Mouse (Mus musculus) ovary, postnatal 10 days (tissue): ENCODE measurements around the gene Ckb.
"Not testable (repeated sequence)": the region's sequence is repeated elsewhere in the genome, so short reads cannot be mapped to it uniquely, and the experiment has no call there.

Experiments used
- DNase-seq: peaks from one replicate; pipeline ENCODE4 v3.0.0; 2022; ENCODE audit warnings: low spot score

Gene Ckb

DNA sequence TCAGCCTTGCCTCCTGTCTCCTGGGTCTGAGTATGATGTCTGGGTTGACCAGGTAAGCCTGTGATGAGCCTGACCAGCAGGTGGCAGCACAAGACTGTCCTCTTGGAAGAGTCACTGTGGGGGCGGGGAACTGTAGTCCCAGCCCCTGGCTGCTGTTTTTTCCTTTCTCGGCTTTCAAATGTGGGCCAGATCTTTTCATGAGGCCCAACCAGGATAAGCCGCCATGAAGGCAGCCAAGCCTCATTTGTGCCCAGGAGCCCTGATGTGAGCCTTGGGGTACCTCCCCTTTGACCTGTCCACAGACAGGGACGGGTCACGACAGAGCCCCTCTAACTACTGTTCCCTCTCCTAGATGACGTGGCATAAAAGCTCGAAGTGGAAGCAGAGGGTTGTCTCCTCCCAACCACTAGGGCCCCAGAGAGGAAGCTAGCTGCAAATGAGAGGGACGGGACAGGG, 3.7 kb downstream of the Ckb start:
- DNase-seq: peak; percentile 97

DNA sequence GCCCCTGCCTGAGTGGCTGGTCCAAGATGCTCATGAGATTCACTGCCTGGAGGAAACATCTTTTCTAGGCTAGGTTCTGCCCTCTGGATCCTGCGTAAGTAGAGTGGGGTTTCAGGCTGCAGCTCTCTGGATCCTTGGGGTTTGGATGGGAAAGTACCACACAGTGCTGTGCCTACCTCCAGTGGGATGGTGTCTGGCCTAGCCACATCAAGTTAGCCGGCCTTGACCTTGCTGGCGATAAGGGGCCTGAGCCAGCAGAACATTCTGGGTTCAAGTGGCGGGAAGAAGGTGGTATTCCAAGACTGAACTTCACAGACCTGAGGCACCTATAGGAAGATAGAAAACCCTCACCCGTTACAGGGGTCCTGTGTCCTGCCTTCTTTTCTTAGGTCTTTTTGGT, 4.7 kb downstream of the Ckb start:
- no peak for DNase-seq

DNA sequence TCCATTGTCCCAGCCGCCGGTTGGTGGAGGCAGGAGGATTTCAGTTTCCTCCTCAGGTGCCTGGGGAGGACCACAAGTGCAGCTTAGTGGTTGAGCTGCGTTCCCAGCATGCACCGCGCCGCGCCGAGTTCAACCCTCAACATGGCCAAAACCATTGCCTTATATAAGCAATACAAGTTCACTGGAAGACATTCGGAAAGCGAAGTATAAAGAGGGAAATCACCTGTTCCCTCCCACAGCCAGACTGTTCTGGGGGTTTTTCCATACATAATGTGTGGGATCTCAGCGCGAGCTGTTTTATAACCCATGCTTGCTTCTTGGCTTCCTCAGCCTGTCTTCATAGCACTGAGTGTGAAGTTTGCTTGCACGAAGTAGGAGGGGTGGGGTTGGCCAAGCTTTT, 5.8 kb downstream of the Ckb start:
- no peak for DNase-seq

DNA sequence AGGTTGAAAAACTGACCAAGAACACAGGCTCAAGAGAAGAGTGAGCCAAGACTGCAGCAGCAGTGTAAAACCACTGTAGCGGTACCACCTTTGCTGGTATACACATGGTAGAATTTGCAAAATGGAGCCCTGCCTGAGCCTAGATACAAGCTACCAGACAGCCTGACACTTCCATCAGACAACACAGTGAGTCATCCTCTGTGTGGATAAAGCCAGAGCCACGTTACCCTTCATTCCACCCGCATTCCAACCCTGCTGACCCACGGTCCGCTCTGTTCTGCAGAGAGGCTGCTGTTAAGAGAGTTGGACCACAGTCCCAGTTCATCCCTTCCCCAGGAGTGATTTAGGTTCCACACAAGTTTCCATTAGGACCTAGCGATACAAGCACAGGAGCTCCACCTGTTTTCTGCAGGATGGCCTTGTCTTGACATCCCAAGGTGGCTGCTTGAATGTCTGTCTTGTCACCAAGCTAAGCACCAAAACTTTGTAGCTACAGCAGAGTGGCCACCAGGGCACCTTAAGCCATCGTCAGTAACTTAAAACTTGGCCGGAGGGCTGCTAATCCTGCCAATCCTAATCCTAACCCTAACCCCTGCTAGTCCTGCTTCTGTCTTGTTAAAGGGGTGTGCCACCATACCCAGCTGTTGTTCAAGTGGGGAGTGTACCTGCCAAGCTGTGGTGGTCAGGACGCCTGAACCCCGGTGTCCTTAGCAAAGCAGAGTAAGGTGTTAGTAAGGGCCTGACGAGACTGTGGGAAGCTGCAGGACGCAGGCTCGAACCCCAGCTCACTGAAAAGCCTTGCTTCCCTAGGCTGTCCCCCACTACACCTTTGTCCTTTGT, 6.9 kb downstream of the Ckb start:
- no peak for DNase-seq

DNA sequence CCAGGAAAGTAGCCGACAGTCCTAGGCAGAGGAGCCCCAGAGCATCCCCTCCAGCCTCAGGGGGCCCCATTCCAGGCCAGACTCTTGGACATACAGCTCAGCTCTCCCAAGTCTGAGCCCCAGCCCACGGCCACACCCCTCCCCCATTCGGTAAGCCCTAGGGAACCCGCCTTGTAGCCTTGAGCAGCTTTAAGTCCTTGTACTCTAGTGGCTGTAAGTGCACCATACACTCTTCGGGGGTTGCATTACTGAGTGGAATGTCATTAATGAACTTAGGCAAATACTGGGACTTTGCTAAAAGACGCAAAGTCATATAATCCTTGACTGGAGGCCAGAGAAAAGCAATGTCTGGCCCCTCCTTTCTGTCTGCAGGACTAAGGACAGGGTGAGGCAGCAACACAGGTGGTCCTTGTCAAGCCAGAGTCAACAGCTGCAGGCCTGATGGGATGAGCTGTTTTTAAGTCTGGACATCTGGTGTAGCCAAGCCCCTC, 7.9 kb downstream of the Ckb start:
- DNase-seq: no peak

DNA sequence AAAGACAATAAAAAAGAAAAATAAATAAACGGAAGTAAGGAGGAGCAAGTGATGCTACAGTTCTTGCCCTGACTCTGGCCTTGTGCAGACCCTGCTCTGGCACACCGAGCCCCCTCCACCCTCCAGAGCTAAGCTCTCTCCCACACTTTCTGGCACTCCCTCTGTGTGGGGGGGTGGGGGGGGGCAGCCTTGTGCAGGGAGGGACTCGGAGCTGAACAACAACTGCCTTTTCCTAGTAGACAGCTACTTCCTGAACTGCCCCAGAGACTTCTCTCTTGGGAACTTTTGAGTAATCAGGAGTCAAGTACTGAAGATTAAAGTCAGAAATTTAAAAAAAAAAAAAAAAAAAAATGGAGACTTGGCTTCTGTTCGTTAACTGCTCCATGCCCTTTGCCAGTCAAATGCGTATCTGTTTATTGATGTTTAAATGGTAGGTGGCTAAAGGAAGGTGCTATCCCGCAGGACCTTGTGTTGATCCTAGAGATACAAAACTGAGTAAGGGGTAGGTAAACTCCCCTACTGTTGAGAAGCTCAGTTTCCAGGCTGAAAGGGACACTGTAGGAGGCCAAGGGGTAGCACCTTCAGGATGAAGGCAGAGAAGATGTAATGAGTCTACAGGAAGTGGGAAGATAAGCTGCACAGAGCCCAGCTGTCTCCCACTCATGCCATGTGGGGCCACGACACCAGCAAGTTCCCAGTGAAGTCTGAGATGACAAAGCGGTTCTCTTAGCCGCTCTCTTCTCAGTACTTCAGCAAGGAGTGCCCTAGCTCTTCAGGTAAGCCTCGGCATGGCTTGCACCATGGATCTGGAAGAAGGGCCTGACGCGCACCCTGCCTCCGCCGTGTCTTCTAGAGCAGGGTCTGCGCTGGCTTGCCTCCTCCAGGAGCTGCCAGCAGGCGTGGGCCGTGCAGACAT, 8.7 kb downstream of the Ckb start:
- DNase-seq: no peak

DNA sequence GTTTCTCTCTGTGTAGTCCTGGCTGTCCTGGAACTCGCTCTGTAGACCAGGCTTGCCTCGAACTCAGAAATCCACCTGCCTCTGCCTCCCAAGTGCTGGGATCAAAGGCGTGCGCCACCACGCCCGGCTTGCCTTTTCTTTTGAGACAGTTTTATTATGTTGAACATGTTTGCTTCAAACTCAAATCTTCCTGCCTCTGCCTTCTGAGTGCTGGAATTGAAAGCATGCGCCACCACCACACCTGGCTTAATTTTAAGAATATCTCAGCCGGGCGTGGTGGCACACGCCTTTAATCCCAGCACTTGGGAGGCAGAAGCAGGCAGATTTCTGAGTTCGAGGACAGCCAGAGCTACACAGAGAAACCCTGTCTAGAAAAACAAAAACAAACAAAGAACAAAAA, 10.6 kb downstream of the Ckb start:
- not testable (repeated sequence) for DNase-seq

DNA sequence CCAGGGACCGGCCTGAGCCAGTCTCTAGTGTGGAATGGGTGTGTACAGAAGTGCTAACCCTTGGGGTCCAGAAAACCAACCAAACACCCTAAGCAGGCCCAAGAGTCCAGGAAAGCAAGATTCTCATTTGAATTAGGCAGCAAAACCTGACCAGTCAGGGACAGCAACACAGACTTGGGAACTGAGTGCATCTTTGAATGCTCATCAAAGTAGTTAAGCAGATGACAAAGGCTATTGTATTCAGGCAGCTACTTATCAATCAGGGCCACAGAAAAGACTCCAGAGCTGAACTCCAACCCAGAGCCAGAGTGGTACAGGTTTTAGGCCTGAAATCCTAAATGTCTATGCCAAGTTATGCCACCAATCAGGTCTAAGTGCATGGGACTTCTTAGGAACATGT, 11.5 kb downstream of the Ckb start:
- DNase-seq: no peak

DNA sequence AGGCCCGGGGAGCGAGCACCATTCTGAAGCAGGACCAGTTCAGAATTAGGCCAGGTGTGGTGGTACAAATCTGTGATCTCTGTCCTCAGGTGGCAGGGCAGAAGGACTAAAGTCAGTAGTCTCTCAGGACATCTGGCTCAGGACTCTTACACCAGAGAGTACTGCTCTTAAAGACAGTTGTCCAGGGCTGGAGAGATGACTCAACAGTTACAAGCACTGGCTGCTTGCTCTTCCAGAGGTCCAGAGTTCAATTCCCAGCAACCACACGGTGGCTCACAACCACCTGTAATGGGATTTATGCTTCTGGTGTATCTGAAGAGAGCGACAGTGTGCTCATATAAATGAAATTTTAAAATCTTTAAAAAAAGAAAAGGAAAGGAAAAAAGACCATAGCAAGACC, 12.8 kb downstream of the Ckb start:
- no peak for DNase-seq

DNA sequence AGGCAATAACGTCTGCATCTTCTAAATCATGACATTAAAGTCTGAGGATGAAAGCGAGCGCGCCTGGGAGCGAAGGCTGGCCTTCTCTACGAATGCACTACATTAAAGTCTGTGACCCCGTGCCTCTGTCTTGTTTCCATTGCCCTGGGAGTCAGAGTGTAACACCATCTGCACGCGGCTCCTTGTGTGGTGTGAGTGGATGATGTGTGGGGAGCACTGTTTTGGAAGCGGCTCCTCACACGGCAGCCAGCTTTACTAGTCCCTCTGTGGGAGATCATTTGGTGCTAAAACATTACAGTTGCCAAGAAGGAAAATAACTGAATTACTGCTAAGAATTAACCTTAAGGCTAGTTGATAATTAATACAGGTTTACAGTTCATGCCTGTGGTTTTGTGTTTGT, 16.4 kb downstream of the Ckb start:
- DNase-seq: no peak

DNA sequence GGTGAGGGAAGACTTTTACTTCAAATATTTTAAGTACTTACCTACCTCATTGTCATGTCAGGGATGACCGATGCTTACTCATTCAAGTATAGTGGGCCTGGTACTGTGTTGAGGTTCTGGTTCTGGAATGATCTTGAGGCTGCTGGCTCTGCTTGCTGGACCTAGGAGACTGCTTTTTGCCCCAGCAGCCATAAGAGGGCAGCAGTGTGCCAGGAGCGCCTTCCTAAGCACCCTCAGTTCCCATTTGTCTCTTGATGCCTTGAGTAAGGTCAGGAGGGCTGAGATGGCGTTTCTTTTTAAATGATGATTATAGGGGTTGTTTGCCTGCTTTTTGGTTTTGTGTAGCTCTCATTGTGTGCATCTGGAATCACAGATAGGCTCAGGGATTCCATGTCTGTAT, 18.7 kb downstream of the Ckb start:
- no peak for DNase-seq

DNA sequence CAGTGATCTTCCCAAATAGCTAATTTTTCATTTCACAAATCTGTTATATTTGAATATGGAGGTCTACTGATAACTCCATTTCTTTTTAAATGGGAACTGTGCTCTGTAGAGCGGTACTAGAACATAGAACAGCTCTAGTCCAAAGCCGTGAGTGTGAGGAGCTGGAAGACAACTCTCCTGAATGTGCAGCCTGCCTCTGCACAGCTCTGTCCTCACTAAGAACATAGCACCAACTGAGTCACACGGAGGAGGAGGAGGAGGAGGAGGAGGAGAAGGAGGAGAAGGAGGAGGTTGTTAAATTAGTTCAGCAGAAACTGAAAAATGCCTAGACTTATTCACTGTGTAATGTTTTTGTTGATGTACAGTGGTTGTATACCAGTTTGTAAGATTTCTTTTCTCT, 19.2 kb downstream of the Ckb start:
- no peak for DNase-seq

DNA sequence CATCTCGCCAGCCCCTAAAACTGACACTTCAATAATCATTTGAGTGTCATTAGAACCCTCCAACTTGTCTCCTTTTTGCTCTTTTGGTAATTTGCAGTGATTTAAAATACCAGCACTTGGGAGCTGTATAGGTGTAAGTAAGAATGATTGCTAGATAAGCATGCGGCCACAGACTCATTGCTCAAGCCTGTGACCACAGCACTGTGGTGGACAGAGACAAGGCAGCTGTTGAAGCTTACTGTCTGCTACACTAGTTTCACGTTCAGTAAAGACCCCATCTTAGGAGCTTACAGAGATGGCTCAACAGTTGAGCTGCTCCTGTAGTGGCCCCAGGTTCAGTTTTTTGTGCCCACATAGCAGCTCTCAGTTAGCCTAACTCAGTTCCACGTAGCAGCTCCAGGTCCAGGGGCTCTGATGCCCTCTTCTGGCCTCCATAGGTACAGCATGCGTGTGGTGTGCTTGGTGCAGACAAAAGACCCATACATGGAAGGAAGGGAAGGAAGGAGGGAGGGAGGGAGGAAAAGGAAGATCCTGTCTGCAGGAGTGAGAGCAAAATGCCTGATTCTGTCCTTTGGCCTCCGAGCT, 24.0 kb downstream of the Ckb start:
- DNase-seq: peak; percentile 18
